Mouse (Mus musculus): Measurements from ENCODE around the gene Bag2. TPM values are rescaled to one million over a fixed set of nuclear protein-coding genes. Genes with fewer than 3 reads are reported as not detected.

The Bag2 gene
- 46.7 and 49.6 TPM in 2 replicates for polyA plus RNA-seq (2014; fragmentation: Nextera tagmentation; extraction: Ambion mirVana)

DNA sequence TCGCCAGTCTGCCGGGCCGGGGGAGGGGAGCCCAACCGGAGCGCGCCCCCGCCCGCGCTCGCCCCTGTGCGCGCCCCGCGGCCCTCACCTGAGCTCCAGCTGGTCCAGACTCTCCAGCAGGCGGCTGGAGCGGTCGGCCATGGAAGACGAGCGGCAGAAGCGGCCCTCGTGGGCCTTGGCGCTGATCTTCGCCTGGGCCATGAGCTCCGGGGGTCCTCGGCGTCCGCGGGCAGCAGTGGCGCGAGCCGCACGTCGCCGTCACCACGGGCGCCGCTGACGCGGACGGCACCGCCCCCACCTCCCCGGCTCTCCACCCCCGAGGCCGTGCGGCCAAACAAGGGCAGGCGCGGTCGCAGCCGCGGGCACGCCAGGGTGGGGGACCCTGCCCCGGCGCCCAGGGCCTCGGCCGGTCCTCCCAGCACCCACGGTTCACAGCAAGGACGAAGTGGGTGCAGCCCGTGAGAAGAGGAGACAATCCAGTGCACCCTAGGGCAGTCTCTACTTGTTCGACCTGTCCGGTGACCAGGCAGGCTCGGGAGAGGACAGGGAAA, at the start of gene Bag2:
Gene Bag2, minus strand, starts transcription at position 305 of the 551 bp plus-strand sequence.
- DNase-seq (ENCODE audit: low spot score), result peak; percentile 61
- ATAC-seq (replicated peaks; ENCODE audit: insufficient number of reproducible peaks, low FRiP score, low TSS enrichment, low read depth), result peak; percentile 82
- Histone ChIP-seq H3K36me3 (replicated peaks; ENCODE audit: control insufficient read depth, insufficient read depth, low read depth, low read length) (no peaks in the 10 kb centered on the region), H3K9ac (replicated peaks; ENCODE audit: low read length) (peak within 1 kb of the TSS; percentile 83), H3K27me3 (ENCODE audit: control insufficient read depth, insufficient read depth, low read length) (no peaks in the 10 kb centered on the region), H3K9me3 (replicated peaks; ENCODE audit: control insufficient read depth, low read length) (no peaks in the 10 kb centered on the region), H3K4me3 (ENCODE audit: low read depth, low read length) (peak within 1 kb of the TSS; percentile 54), H3K4me1 (ENCODE audit: control insufficient read depth, insufficient read depth, low read length) (no peaks in the 10 kb centered on the region), H3K4me2 (ENCODE audit: low read depth, low read length) (peak within 1 kb of the TSS; percentile 94), H3K27ac (replicated peaks; ENCODE audit: low read depth, low read length) (no peak within 1 kb of the TSS)
- 1% methylated on average over 46 of the region's 61 CpGs for WGBS

DNA sequence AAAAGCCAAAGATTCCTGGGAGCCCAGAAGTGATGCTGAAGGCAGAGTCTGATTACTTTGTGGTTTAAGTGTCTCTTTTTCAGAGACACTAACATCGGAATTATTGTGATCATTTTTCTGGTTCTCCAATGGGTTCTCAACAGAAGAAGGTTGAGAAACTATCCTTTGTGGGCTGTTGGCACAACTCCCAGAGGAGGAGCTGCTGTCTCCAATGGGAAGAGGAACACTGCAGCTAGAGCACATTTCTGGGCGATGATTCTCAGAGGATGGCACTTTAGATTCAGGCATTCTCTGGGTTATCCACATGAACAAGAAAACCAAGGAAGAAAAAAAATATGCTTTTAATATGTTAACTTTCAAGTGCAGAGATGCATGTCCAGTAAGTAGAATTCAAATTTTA, 45.7 kb upstream of the Bag2 start:
- Histone ChIP-seq H3K4me3 (ENCODE audit: low read depth, low read length) (no peak overlapping the region), H3K4me1 (ENCODE audit: control insufficient read depth, insufficient read depth, low read length) (no peaks in the 10 kb centered on the region), H3K27me3 (ENCODE audit: control insufficient read depth, insufficient read depth, low read length) (no peaks in the 10 kb centered on the region), H3K9ac (replicated peaks; ENCODE audit: low read length) (no peak overlapping the region), H3K9me3 (replicated peaks; ENCODE audit: control insufficient read depth, low read length) (no peaks in the 10 kb centered on the region), H3K27ac (replicated peaks; ENCODE audit: low read depth, low read length) (no peak overlapping the region), H3K4me2 (ENCODE audit: low read depth, low read length) (no peak overlapping the region), H3K36me3 (replicated peaks; ENCODE audit: control insufficient read depth, insufficient read depth, low read depth, low read length) (peaks cover 9% of the 10 kb centered on the region)
- DNase-seq (ENCODE audit: low spot score), result no peak
- no peak for ATAC-seq (replicated peaks; ENCODE audit: insufficient number of reproducible peaks, low FRiP score, low TSS enrichment, low read depth)
- 95% methylated on average over 2 of the region's 2 CpGs for WGBS

DNA sequence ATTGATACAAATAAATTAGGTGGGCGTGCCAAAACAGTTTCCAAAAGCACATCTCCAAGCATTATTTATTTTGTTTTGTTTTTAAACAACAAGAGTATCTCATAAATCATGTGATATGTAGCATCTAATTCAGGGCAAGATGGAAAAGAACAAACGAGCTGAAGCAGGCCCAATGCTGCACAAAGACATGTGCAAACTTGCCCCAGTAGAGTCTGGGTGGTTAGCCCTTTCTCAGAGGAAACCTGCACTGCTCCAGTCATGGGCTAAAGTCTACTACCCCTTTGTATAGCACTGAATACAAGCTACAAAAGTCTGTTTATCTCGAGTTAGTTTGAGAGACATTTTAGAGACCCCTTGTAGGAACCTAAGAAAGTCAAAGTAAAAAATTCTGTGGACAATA, 42.0 kb upstream of the Bag2 start:
- ATAC-seq (replicated peaks; ENCODE audit: insufficient number of reproducible peaks, low FRiP score, low TSS enrichment, low read depth), result no peak
- Histone ChIP-seq H3K4me3 (ENCODE audit: low read depth, low read length) (no peak overlapping the region), H3K4me1 (ENCODE audit: control insufficient read depth, insufficient read depth, low read length) (no peaks in the 10 kb centered on the region), H3K27ac (replicated peaks; ENCODE audit: low read depth, low read length) (no peak overlapping the region), H3K36me3 (replicated peaks; ENCODE audit: control insufficient read depth, insufficient read depth, low read depth, low read length) (peaks cover 9% of the 10 kb centered on the region), H3K4me2 (ENCODE audit: low read depth, low read length) (no peak overlapping the region), H3K27me3 (ENCODE audit: control insufficient read depth, insufficient read depth, low read length) (no peaks in the 10 kb centered on the region), H3K9me3 (replicated peaks; ENCODE audit: control insufficient read depth, low read length) (no peaks in the 10 kb centered on the region), H3K9ac (replicated peaks; ENCODE audit: low read length) (no peak overlapping the region)
- 81% methylated on average over 3 of the region's 3 CpGs for WGBS
- peak; percentile 14 for DNase-seq (ENCODE audit: low spot score)

DNA sequence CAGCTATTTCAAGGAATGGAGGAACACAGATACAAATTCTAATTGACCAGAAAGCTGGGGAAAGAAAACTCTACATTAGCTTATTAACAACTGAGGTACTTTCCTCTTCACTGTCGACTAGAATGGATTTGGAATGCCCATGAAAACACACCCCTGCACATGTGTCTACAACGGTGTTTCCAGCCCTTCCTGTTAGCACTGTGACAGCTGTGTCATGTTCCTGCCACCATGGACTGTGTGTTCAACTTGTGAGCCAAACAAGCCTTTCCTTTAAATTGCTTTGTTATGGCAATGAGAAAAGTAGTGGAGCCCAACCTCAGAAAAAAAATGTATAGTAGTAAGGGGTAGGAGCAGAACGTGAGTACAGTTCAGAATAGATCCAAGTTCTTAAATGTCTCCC, 30.9 kb upstream of the Bag2 start:
- no peak overlapping the region for H3K9ac ChIP-seq (replicated peaks; ENCODE audit: low read length)
- WGBS, result 64% methylated on average over 3 of the region's 3 CpGs
- peaks cover 2% of the 10 kb centered on the region; the same call in 1 of the 2 replicates for H3K36me3 ChIP-seq (replicated peaks; ENCODE audit: control insufficient read depth, insufficient read depth, low read depth, low read length)
- ATAC-seq (replicated peaks; ENCODE audit: insufficient number of reproducible peaks, low FRiP score, low TSS enrichment, low read depth) (no peak), DNase-seq (ENCODE audit: low spot score) (no peak)
- no peaks in the 10 kb centered on the region for H3K27me3 ChIP-seq (ENCODE audit: control insufficient read depth, insufficient read depth, low read length)
- no peak overlapping the region for H3K27ac ChIP-seq (replicated peaks; ENCODE audit: low read depth, low read length)
- H3K4me2 ChIP-seq (ENCODE audit: low read depth, low read length), result no peak overlapping the region
- H3K4me3 ChIP-seq (ENCODE audit: low read depth, low read length), result no peak overlapping the region
- no peaks in the 10 kb centered on the region for H3K4me1 ChIP-seq (ENCODE audit: control insufficient read depth, insufficient read depth, low read length)
- no peaks in the 10 kb centered on the region for H3K9me3 ChIP-seq (replicated peaks; ENCODE audit: control insufficient read depth, low read length)

DNA sequence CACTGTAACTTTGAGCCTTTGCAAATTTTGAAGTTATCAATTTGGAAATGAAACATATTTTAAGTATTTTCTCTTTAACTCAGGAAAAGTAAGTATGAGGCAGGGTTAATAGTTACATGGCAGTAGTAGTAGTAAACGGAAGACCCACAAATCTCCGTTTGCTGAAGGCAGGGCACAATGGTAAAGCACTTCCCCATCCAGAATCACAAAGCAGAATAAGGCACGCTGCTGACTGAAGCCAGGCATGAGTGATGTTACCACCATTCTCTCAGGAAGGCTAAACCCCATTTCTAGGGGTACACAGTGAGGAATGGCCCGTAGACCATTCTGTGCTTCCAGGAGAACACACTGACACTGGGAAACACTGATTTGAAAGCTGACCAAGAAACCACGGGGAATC, 30.5 kb upstream of the Bag2 start:
- Histone ChIP-seq H3K36me3 (replicated peaks; ENCODE audit: control insufficient read depth, insufficient read depth, low read depth, low read length) (peaks cover 2% of the 10 kb centered on the region; the same call in 1 of the 2 replicates), H3K4me2 (ENCODE audit: low read depth, low read length) (no peak overlapping the region), H3K27ac (replicated peaks; ENCODE audit: low read depth, low read length) (no peak overlapping the region), H3K27me3 (ENCODE audit: control insufficient read depth, insufficient read depth, low read length) (no peaks in the 10 kb centered on the region), H3K9me3 (replicated peaks; ENCODE audit: control insufficient read depth, low read length) (no peaks in the 10 kb centered on the region), H3K4me1 (ENCODE audit: control insufficient read depth, insufficient read depth, low read length) (no peaks in the 10 kb centered on the region), H3K4me3 (ENCODE audit: low read depth, low read length) (no peak overlapping the region), H3K9ac (replicated peaks; ENCODE audit: low read length) (no peak overlapping the region)
- WGBS, result 85% methylated on average over 5 of the region's 5 CpGs
- DNase-seq (ENCODE audit: low spot score) (no peak), ATAC-seq (replicated peaks; ENCODE audit: insufficient number of reproducible peaks, low FRiP score, low TSS enrichment, low read depth) (no peak)

DNA sequence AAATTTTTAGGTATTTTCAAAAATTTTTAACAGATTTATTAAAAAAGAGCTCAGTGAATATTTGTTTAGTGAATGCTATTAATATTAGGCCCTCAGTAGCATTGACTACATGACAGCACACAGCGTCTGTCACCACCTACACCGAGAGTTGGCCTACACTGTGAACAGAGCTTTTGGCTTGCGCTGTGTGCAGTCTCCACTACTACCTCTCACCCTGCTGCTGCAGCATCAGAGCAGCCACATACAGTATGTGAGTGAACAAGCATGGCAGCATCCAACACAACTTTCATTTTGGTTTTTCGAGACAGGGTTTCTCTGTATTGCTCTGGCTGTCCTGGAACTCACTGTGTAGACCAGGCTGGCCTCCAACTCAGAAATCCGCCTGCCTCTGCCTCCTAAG, 27.0 kb upstream of the Bag2 start:
- Histone ChIP-seq H3K4me2 (ENCODE audit: low read depth, low read length) (no peak overlapping the region), H3K27me3 (ENCODE audit: control insufficient read depth, insufficient read depth, low read length) (no peaks in the 10 kb centered on the region), H3K36me3 (replicated peaks; ENCODE audit: control insufficient read depth, insufficient read depth, low read depth, low read length) (peaks cover 2% of the 10 kb centered on the region; the same call in 1 of the 2 replicates), H3K27ac (replicated peaks; ENCODE audit: low read depth, low read length) (no peak overlapping the region), H3K9ac (replicated peaks; ENCODE audit: low read length) (no peak overlapping the region), H3K9me3 (replicated peaks; ENCODE audit: control insufficient read depth, low read length) (no peaks in the 10 kb centered on the region), H3K4me1 (ENCODE audit: control insufficient read depth, insufficient read depth, low read length) (no peaks in the 10 kb centered on the region), H3K4me3 (ENCODE audit: low read depth, low read length) (no peak overlapping the region)
- DNase-seq (ENCODE audit: low spot score) (no peak), ATAC-seq (replicated peaks; ENCODE audit: insufficient number of reproducible peaks, low FRiP score, low TSS enrichment, low read depth) (no peak)
- WGBS, result 92% methylated on average over 5 of the region's 5 CpGs

DNA sequence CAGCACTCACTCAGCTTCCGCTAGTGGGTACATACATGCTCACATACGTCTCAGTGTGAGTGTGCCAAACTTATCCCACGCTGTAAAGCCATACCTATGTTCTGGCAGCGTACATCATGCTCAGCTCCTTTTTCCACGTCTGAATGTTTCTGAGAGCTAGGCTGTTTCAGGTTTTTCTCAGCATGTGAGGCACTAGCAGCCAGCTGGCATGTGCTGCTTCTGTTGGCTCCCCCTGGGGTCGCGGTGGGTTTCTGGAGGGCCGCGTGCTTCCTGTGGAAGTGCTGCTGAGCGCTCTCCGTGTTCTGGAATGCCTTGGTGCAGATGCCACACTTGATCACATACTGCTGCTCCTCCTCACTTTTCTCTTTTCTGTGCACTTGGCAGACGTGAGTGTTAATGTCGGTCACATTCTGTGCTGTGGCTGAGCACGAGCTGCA, 18.6 kb upstream of the Bag2 start:
- H3K4me3 ChIP-seq (ENCODE audit: low read depth, low read length), result no peak overlapping the region
- H3K27me3 ChIP-seq (ENCODE audit: control insufficient read depth, insufficient read depth, low read length), result no peaks in the 10 kb centered on the region
- ATAC-seq (replicated peaks; ENCODE audit: insufficient number of reproducible peaks, low FRiP score, low TSS enrichment, low read depth) (no peak), DNase-seq (ENCODE audit: low spot score) (no peak)
- H3K27ac ChIP-seq (replicated peaks; ENCODE audit: low read depth, low read length), result no peak overlapping the region
- 88% methylated on average over 14 of the region's 14 CpGs for WGBS
- H3K4me1 ChIP-seq (ENCODE audit: control insufficient read depth, insufficient read depth, low read length), result no peaks in the 10 kb centered on the region
- H3K9ac ChIP-seq (replicated peaks; ENCODE audit: low read length), result no peak overlapping the region
- peaks cover 3% of the 10 kb centered on the region for H3K36me3 ChIP-seq (replicated peaks; ENCODE audit: control insufficient read depth, insufficient read depth, low read depth, low read length)
- H3K9me3 ChIP-seq (replicated peaks; ENCODE audit: control insufficient read depth, low read length), result no peaks in the 10 kb centered on the region
- H3K4me2 ChIP-seq (ENCODE audit: low read depth, low read length), result no peak overlapping the region

DNA sequence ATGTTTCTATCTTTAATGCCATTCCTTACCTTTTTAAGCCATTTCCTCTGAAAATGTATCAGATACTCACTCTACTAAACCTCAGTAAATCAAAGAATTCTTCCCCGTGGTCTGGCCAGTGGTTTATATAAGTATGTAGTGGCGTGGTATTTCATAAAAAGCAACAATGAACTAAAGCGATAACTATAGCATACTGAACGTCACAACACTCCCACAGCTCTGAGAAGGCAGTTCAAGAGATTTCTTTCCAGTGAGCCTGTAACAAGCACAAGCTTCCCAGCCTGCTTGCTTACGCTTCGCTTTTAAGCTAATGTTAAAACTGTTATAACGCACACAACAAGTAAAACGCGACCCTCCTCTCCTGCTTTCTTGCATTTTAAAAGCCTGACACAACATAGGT, 14.5 kb upstream of the Bag2 start:
- Histone ChIP-seq H3K9me3 (replicated peaks; ENCODE audit: control insufficient read depth, low read length) (no peaks in the 10 kb centered on the region), H3K4me2 (ENCODE audit: low read depth, low read length) (no peak overlapping the region), H3K36me3 (replicated peaks; ENCODE audit: control insufficient read depth, insufficient read depth, low read depth, low read length) (peaks cover 3% of the 10 kb centered on the region), H3K27me3 (ENCODE audit: control insufficient read depth, insufficient read depth, low read length) (no peaks in the 10 kb centered on the region), H3K27ac (replicated peaks; ENCODE audit: low read depth, low read length) (no peak overlapping the region), H3K4me3 (ENCODE audit: low read depth, low read length) (no peak overlapping the region), H3K9ac (replicated peaks; ENCODE audit: low read length) (no peak overlapping the region), H3K4me1 (ENCODE audit: control insufficient read depth, insufficient read depth, low read length) (no peaks in the 10 kb centered on the region)
- WGBS, result 91% methylated on average over 9 of the region's 9 CpGs
- ATAC-seq (replicated peaks; ENCODE audit: insufficient number of reproducible peaks, low FRiP score, low TSS enrichment, low read depth), result no peak
- no peak for DNase-seq (ENCODE audit: low spot score)
